Mouse (Mus musculus) MEL (cell line): ENCODE results near the gene Asah2. TPM values are rescaled to one million over a fixed set of nuclear protein-coding genes. Genes with fewer than 3 reads are reported as not detected.
"Not testable (repeated sequence)": the region's sequence is repeated elsewhere in the genome, so short reads cannot be mapped to it uniquely, and the experiment has no call there.

Experiments
- DNase-seq: peaks from one replicate; pipeline ENCODE4 v3.0.0; 2011; ENCODE audit warnings: low read depth, low spot score
- H3K27ac ChIP-seq: 2 replicates; pipeline ENCODE4 v1.5.1; 2012; ENCODE audit warnings: low read depth, mild to moderate bottlenecking, control low read depth, low read length, moderate library complexity; ENCODE audit not compliant: control insufficient read depth
- H3K27me3 ChIP-seq, 2 experiments: fragments of 150-350 bp in 1 of 2; sonication (generic) in 1 of 2; 2 replicates each; pipeline ENCODE4 v1.6.1; 2012; ENCODE audit warnings: low read length in 2 of 2, mild to moderate bottlenecking in 2 of 2, improper control_type of control experiment in 1 of 2, moderate library complexity in 1 of 2; ENCODE audit not compliant: insufficient read depth in 2 of 2, control insufficient read depth in 1 of 2
- H3K36me3 ChIP-seq, 2 experiments: 2 replicates each; pipeline ENCODE4 v1.6.1; 2012 to 2014; ENCODE audit warnings: low read length in 2 of 2, improper control_type of control experiment in 1 of 2, inconsistent platforms in 1 of 2, mild to moderate bottlenecking in 1 of 2; ENCODE audit not compliant: insufficient read depth in 2 of 2, control insufficient read depth in 1 of 2
- H3K4me1 ChIP-seq, 2 experiments: fragments of 150-350 bp in 1 of 2; sonication (generic) in 1 of 2; 2 replicates each; pipeline ENCODE4 v1.6.1; 2012; ENCODE audit warnings: low read length in 2 of 2, improper control_type of control experiment in 1 of 2, mild to moderate bottlenecking in 1 of 2; ENCODE audit not compliant: insufficient read depth in 2 of 2, control insufficient read depth in 1 of 2
- H3K4me3 ChIP-seq, 2 experiments: fragments of 150-350 bp in 1 of 2; sonication (generic) in 1 of 2; 2 replicates each; pipeline ENCODE4 v1.5.1; 2012; ENCODE audit warnings: low read depth in 2 of 2, low read length in 2 of 2, mild to moderate bottlenecking in 2 of 2, moderate library complexity in 2 of 2, control low read depth in 1 of 2, improper control_type of control experiment in 1 of 2; ENCODE audit not compliant: control insufficient read depth in 1 of 2, insufficient read depth in 1 of 2
- H3K79me2 ChIP-seq: 2 replicates; pipeline ENCODE4 v1.6.1; 2012; ENCODE audit warnings: mild to moderate bottlenecking, low read length, moderate library complexity; ENCODE audit not compliant: control insufficient read depth, poor library complexity, insufficient read depth
- H3K9ac ChIP-seq: 2 replicates; pipeline ENCODE4 v1.6.1; 2012; ENCODE audit warnings: low read depth, mild to moderate bottlenecking, control low read depth, low read length, moderate library complexity; ENCODE audit not compliant: control insufficient read depth, poor library complexity, severe bottlenecking
- H3K9me3 ChIP-seq: fragments of 150-350 bp; sonication (generic); replicated peaks from 2 replicates; pipeline ENCODE4 v1.6.1; 2012; ENCODE audit warnings: mild to moderate bottlenecking, low read length, improper control_type of control experiment, moderate library complexity; ENCODE audit not compliant: insufficient read depth
- CHD1 ChIP-seq: IDR thresholded peaks from 2 replicates; pipeline ENCODE4 v1.6.1; 2012; ENCODE audit warnings: low read depth, mild to moderate bottlenecking, inconsistent platforms, low read length, improper control_type of control experiment
- CHD2 ChIP-seq: IDR thresholded peaks from 2 replicates; pipeline ENCODE4 v1.6.1; 2011; ENCODE audit warnings: low read length, improper control_type of control experiment
- CTCF ChIP-seq, 3 experiments: IDR thresholded peaks in 2 of 3; conservative IDR thresholded peaks in 1 of 3; 2 replicates each; pipeline ENCODE4 v1.5.1; 2011 to 2012; ENCODE audit warnings: low read length in 3 of 3, low read depth in 2 of 3, mild to moderate bottlenecking in 2 of 3, improper control_type of control experiment in 1 of 3, inconsistent platforms in 1 of 3, mixed read lengths in 1 of 3, moderate library complexity in 1 of 3; ENCODE audit not compliant: control insufficient read depth in 1 of 3, insufficient read depth in 1 of 3, poor library complexity in 1 of 3, severe bottlenecking in 1 of 3
- ELF1 ChIP-seq: IDR thresholded peaks from 2 replicates; pipeline ENCODE4 v1.6.1; 2014; ENCODE audit warnings: low read depth, mild to moderate bottlenecking, inconsistent platforms, low read length, improper control_type of control experiment, moderate library complexity
- EP300 ChIP-seq, 2 experiments: IDR thresholded peaks; 2 replicates each; pipeline ENCODE4 v1.6.1; 2011; ENCODE audit warnings: improper control_type of control experiment in 2 of 2, low read length in 2 of 2, low read depth in 1 of 2, mild to moderate bottlenecking in 1 of 2
- ETS1 ChIP-seq: IDR thresholded peaks from 2 replicates; pipeline ENCODE4 v1.6.1; 2012; ENCODE audit warnings: low read depth, mild to moderate bottlenecking, inconsistent platforms, low read length, improper control_type of control experiment, moderate library complexity
- GABPA ChIP-seq: IDR thresholded peaks from 2 replicates; pipeline ENCODE4 v1.6.1; 2012; ENCODE audit warnings: low read depth, mild to moderate bottlenecking, inconsistent platforms, low read length, improper control_type of control experiment, moderate library complexity
- GATA1 ChIP-seq: IDR thresholded peaks from 2 replicates; pipeline ENCODE4 v1.6.1; 2011; ENCODE audit warnings: low read depth, low read length, improper control_type of control experiment
- JUND ChIP-seq: IDR thresholded peaks from 2 replicates; pipeline ENCODE4 v1.6.1; 2011; ENCODE audit warnings: low read depth, mild to moderate bottlenecking, improper control_type of control experiment, low read length
- KAT2A ChIP-seq: conservative IDR thresholded peaks from 2 replicates; pipeline ENCODE4 v1.6.1; 2012; ENCODE audit warnings: low read depth, low read length, improper control_type of control experiment, inconsistent platforms
- MAX ChIP-seq: IDR thresholded peaks from 2 replicates; pipeline ENCODE4 v1.6.1; 2011; ENCODE audit warnings: low read length, improper control_type of control experiment
- MAZ ChIP-seq: IDR thresholded peaks from 2 replicates; pipeline ENCODE4 v1.6.1; 2012; ENCODE audit warnings: low read depth, mild to moderate bottlenecking, inconsistent platforms, low read length, improper control_type of control experiment
- MYB ChIP-seq: IDR thresholded peaks from 2 replicates; pipeline ENCODE4 v1.6.1; 2011; ENCODE audit warnings: mild to moderate bottlenecking, low read depth, low read length, improper control_type of control experiment
- NELFE ChIP-seq: IDR thresholded peaks from 2 replicates; pipeline ENCODE4 v1.6.1; 2011; ENCODE audit warnings: low read depth, low read length, improper control_type of control experiment
- NRF1 ChIP-seq: IDR thresholded peaks from 2 replicates; pipeline ENCODE4 v1.6.1; 2014; ENCODE audit warnings: low read depth, mild to moderate bottlenecking, inconsistent platforms, low read length, improper control_type of control experiment, moderate library complexity; ENCODE audit not compliant: poor library complexity, insufficient read depth, severe bottlenecking
- POLR2AphosphoS2 ChIP-seq: IDR thresholded peaks from 2 replicates; pipeline ENCODE4 v1.6.1; 2011; ENCODE audit warnings: low read length, improper control_type of control experiment
- POLR2AphosphoS5 ChIP-seq: IDR thresholded peaks from 2 replicates; pipeline ENCODE4 v1.6.1; 2012; ENCODE audit warnings: low read depth, borderline replicate concordance, mild to moderate bottlenecking, inconsistent platforms, low read length, moderate library complexity, mixed read lengths
- RCOR1 ChIP-seq: IDR thresholded peaks from 2 replicates; pipeline ENCODE4 v1.6.1; 2012; ENCODE audit warnings: low read depth, mild to moderate bottlenecking, inconsistent platforms, low read length, improper control_type of control experiment
- SMC3 ChIP-seq: IDR thresholded peaks from 2 replicates; pipeline ENCODE4 v1.6.1; 2011; ENCODE audit warnings: low read depth, low read length, improper control_type of control experiment
- TAL1 ChIP-seq: IDR thresholded peaks from 2 replicates; pipeline ENCODE4 v1.6.1; 2012; ENCODE audit warnings: mild to moderate bottlenecking, inconsistent platforms, low read length, moderate library complexity, mixed read lengths
- TCF12 ChIP-seq: IDR thresholded peaks from 2 replicates; pipeline ENCODE4 v1.6.1; 2014; ENCODE audit warnings: low read depth, mild to moderate bottlenecking, inconsistent platforms, low read length, improper control_type of control experiment, moderate library complexity
- UBTF ChIP-seq: IDR thresholded peaks from 2 replicates; pipeline ENCODE4 v1.6.1; 2012; ENCODE audit warnings: low read depth, mild to moderate bottlenecking, inconsistent platforms, low read length, improper control_type of control experiment, moderate library complexity, borderline replicate concordance; ENCODE audit not compliant: insufficient read depth
- USF2 ChIP-seq, 2 experiments: IDR thresholded peaks; 2 replicates each; pipeline ENCODE4 v1.6.1; 2011 to 2012; ENCODE audit warnings: improper control_type of control experiment in 2 of 2, low read length in 2 of 2, borderline replicate concordance in 1 of 2, inconsistent platforms in 1 of 2, low read depth in 1 of 2, mild to moderate bottlenecking in 1 of 2; ENCODE audit not compliant: insufficient read depth in 1 of 2
- ZMIZ1 ChIP-seq: IDR thresholded peaks from 2 replicates; pipeline ENCODE4 v1.6.1; 2012; ENCODE audit warnings: low read depth, mild to moderate bottlenecking, inconsistent platforms, low read length, improper control_type of control experiment, moderate library complexity
- polyA plus RNA-seq, 2 experiments: library from polyadenylated mRNA; stranded (reverse) in 1 of 2; unstranded in 1 of 2; fragments of >175 nt in 1 of 2; fragments of >200 nt in 1 of 2; gene quantifications; 2 replicates each; pipeline versions ENCODE4 v1.2.1 to v1.2.4; 2012; ENCODE audit warnings: low replicate concordance in 2 of 2, low read depth in 1 of 2; ENCODE audit not compliant: insufficient read length in 2 of 2, insufficient read depth in 1 of 2, missing spikeins in 1 of 2
- total RNA-seq: library from RNA; depleted of rRNA; stranded (reverse); fragments of 300-350 nt; gene quantifications from 2 replicates; pipeline ENCODE4 v1.2.3, GENCODE M21; 2012

Asah2 gene
- total and polyA plus RNA-seq, 3 experiments: 0.58 to 1.3 TPM; not detected in 1

DNA sequence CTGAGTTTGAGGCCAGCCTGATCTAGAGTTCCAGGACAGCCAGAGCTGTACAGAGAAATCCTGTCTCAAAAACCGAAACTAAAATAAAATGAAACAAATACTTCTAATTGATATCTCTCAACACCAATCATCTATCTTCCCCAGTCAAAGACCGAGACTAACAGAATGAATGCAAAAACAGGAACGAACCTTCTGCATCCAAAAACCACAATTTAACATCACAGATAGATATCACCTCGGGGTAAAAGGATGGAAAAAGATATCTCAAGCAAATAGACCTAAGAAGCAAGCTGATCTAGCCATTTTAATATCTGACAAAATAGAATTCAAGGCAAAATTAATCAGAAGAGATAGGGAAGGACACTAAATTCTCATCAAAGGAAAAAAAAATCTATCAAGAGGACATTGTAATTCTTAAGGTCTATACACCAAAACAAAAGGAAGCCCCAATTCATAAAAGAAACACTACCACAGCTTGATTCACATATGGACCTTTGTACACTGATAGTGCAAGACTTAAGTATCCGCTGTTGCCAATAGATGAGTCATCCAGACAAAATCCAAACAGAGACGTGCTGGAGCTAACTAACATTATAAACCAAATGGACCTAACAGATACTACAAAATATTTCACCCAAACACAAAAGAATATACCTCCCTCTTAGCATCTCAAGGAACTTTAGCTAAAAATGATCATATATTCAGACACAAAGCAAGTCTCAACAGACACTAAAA is 20.1 kb downstream of the Asah2 start (continued):
- TF ChIP-seq CTCF (IDR thresholded peaks at IDR 0.05 in 2 of 3, conservative IDR thresholded peaks at IDR 0.05 in 1 of 3; ENCODE audit: control insufficient read depth in 1 of 3, insufficient read depth in 1 of 3, low read depth in 2 of 3, low read length in 3 of 3, poor library complexity in 1 of 3, severe bottlenecking in 1 of 3) (no peak), POLR2AphosphoS2 (no peak), RCOR1 (peak; percentile 68; the same call in 1 of the 2 replicates), CHD1 (no peak), NRF1 (no peak), SMC3 (no peak), KAT2A (no peak), UBTF (no peak), MAX (no peak), POLR2AphosphoS5 (no peak), MYB (0 out of 2 replicates have a peak, but pooled peaks have one; percentile 1), NELFE (no peak), CHD2 (no peak), MAZ (no peak), ELF1 (no peak), USF2 (IDR thresholded peaks at IDR 0.05; ENCODE audit: borderline replicate concordance in 1 of 2, insufficient read depth in 1 of 2, low read depth in 1 of 2, low read length in 2 of 2) (no peak), JUND (no peak), ZMIZ1 (no peak), GABPA (no peak)

DNA sequence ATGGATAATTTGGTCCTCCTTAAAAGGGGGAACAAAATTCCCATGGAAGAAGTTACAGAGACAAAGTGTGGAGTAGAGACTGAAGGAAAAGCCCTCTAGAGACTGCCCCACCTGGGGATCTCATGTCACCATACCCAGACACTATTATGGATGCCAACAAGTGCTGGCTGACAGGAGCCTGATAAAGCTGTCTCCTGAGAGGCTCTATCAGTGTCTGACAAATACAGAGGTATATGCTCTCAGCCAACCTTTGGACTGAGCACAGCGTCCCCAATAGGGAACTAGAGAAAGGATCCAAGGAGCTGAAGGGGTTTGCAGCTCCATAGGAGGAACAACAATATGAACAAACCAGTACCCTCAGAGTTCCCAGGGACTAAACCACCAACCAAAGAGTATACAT is 23.2 kb downstream of the Asah2 start:
- not testable (repeated sequence) for H3K9me3 ChIP-seq, H3K4me3 ChIP-seq, H3K27ac ChIP-seq, H3K9ac ChIP-seq, H3K27me3 ChIP-seq, H3K4me1 ChIP-seq, H3K79me2 ChIP-seq, H3K36me3 ChIP-seq
- peak; percentile 65 for DNase-seq
- peak; percentile 73 for TF ChIP-seq TCF12
- 0 out of 2 replicates have a peak, but pooled peaks have one; percentile 25 for TF ChIP-seq ETS1
- TF ChIP-seq GATA1: peak; percentile 51; the same call in 1 of the 2 replicates
- TF ChIP-seq TAL1: peak; percentile 42
- TF ChIP-seq EP300 (IDR thresholded peaks at IDR 0.05; ENCODE audit: low read depth in 1 of 2, low read length in 2 of 2): peak; percentile 38 to 67; a peak in 3 of 4 replicates
- TF ChIP-seq CTCF (IDR thresholded peaks at IDR 0.05 in 2 of 3, conservative IDR thresholded peaks at IDR 0.05 in 1 of 3; ENCODE audit: control insufficient read depth in 1 of 3, insufficient read depth in 1 of 3, low read depth in 2 of 3, low read length in 3 of 3, poor library complexity in 1 of 3, severe bottlenecking in 1 of 3): peak in 1 of 3 experiments; percentile 9; a peak in 1 of 6 replicates
